Mouse (Mus musculus) neural tube, embryonic 15.5 days (tissue): ENCODE results near the gene Stard7. TPM values are rescaled to one million over a fixed set of nuclear protein-coding genes. Genes with fewer than 3 reads are reported as not detected.

Experiments used
- ATAC-seq: fragments of 200-750 bp; cut with Nextera tagmentation; 2 replicates; pipeline ENCODE4 v1.8.0; 2017; ENCODE audit warnings: mild to moderate bottlenecking, moderate TSS enrichment, moderate library complexity; ENCODE audit not compliant: low FRiP score
- H3K27ac ChIP-seq: fragments of 300-500 bp; sonication (generic); replicated peaks from 2 replicates; pipeline ENCODE4 v1.5.1; 2015; ENCODE audit warnings: mild to moderate bottlenecking, inconsistent platforms
- H3K27me3 ChIP-seq: fragments of 300-500 bp; sonication (generic); replicated peaks from 2 replicates; pipeline ENCODE4 v1.6.1; 2015; ENCODE audit warnings: inconsistent platforms
- H3K36me3 ChIP-seq: fragments of 300-500 bp; sonication (generic); 2 replicates; pipeline ENCODE4 v1.6.1; 2015; ENCODE audit warnings: inconsistent platforms
- H3K4me1 ChIP-seq: fragments of 300-500 bp; sonication (generic); 2 replicates; pipeline ENCODE4 v1.6.1; 2015; ENCODE audit warnings: inconsistent platforms
- H3K4me2 ChIP-seq: fragments of 300-500 bp; sonication (generic); 2 replicates; pipeline ENCODE4 v1.6.1; 2015; ENCODE audit warnings: inconsistent platforms, mild to moderate bottlenecking, moderate library complexity
- H3K4me3 ChIP-seq: fragments of 300-500 bp; sonication (generic); replicated peaks from 2 replicates; pipeline ENCODE4 v1.5.1; 2015; ENCODE audit warnings: mild to moderate bottlenecking, inconsistent platforms
- H3K9ac ChIP-seq: fragments of 300-500 bp; sonication (generic); replicated peaks from 2 replicates; pipeline ENCODE4 v1.6.1; 2015; ENCODE audit warnings: mild to moderate bottlenecking, inconsistent platforms
- H3K9me3 ChIP-seq: fragments of 300-500 bp; sonication (generic); replicated peaks from 2 replicates; pipeline ENCODE4 v1.6.1; 2016; ENCODE audit warnings: inconsistent platforms
- WGBS: fragments of 180-500 bp; shearing (Covaris S2); methylation state at CpG from one replicate; pipeline ENCODE4 v1.1.7; 2015; ENCODE audit warnings: mixed read lengths; 5-methylcytosine and 5-hydroxymethylcytosine counted together
- polyA plus RNA-seq: library from polyadenylated mRNA; unstranded; fragments of >200 nt; fragmentation: Nextera tagmentation; extraction: Ambion mirVana; gene quantifications from 2 replicates; pipeline ENCODE4 v1.2.1, GENCODE M21; 2015

Gene Stard7
- polyA plus RNA-seq, 1 experiment from 2014 or later: 83.2 TPM

GRCm38 (mm10) chr2:127341159-127341558, 71.1 kb downstream of the Stard7 start:
- Histone ChIP-seq H3K27me3 (peaks cover 29% of the 10 kb centered on the region), H3K9ac (no peak overlapping the region), H3K4me2 (no peak overlapping the region), H3K27ac (no peak overlapping the region), H3K36me3 (no peaks in the 10 kb centered on the region), H3K4me1 (peaks cover 6% of the 10 kb centered on the region), H3K9me3 (no peaks in the 10 kb centered on the region), H3K4me3 (no peak overlapping the region)
- no peak for ATAC-seq
- WGBS: 27% methylated on average over 3 of the region's 3 CpGs

- Histone ChIP-seq H3K9me3 (no peaks in the 10 kb centered on the region), H3K4me3 (no peak overlapping the region), H3K4me1 (no peaks in the 10 kb centered on the region), H3K4me2 (no peak overlapping the region), H3K27me3 (0 out of 2 replicates have a peak, but pooled peaks cover 3% of the 10 kb centered on the region), H3K36me3 (no peaks in the 10 kb centered on the region), H3K27ac (no peak overlapping the region), H3K9ac (no peak overlapping the region)
- ATAC-seq: no peak
- WGBS: 66% methylated on average over 1 of the region's 1 CpGs
Measured at GRCm38 (mm10) chr2:127346334-127346733, 76.3 kb downstream of the Stard7 start.

GRCm38 (mm10) chr2:127347147-127347985, 77.3 kb downstream of the Stard7 start:
- H3K27ac ChIP-seq: no peak overlapping the region
- H3K4me1 ChIP-seq: no peaks in the 10 kb centered on the region
- no peak overlapping the region for H3K4me3 ChIP-seq
- no peaks in the 10 kb centered on the region for H3K9me3 ChIP-seq
- H3K4me2 ChIP-seq: no peak overlapping the region
- H3K9ac ChIP-seq: no peak overlapping the region
- WGBS: 80% methylated on average over 13 of the region's 13 CpGs
- no peak for ATAC-seq
- H3K36me3 ChIP-seq: no peaks in the 10 kb centered on the region
- 0 out of 2 replicates have a peak, but pooled peaks cover 3% of the 10 kb centered on the region for H3K27me3 ChIP-seq

Other genes with a start within 250 kb of the Stard7 start
- gene Blvra, start 199.6 kb upstream of the Stard7 start, polyA plus RNA-seq: 34.4 and 40.9 TPM in 2 replicates
- gene Ncaph, start 136.3 kb upstream of the Stard7 start, polyA plus RNA-seq: 10.2 and 26.5 TPM in 2 replicates
- gene Itpripl1, start 126.8 kb upstream of the Stard7 start, polyA plus RNA-seq: 12.1 and 14.8 TPM in 2 replicates
- gene 1810024B03Rik, start 61.9 kb upstream of the Stard7 start, polyA plus RNA-seq: 0.64 and 0.92 TPM in 2 replicates
- 40.0 and 45.6 TPM in 2 replicates for gene Snrnp200, start 61.8 kb upstream of the Stard7 start, polyA plus RNA-seq
- gene Ciao1, start 22.4 kb upstream of the Stard7 start, polyA plus RNA-seq: 64.6 and 68.5 TPM in 2 replicates
- gene Tmem127, start 22.3 kb upstream of the Stard7 start, polyA plus RNA-seq: 53.8 and 55.6 TPM in 2 replicates
- 18.2 and 23.1 TPM in 2 replicates for gene Dusp2, start 65.9 kb downstream of the Stard7 start, polyA plus RNA-seq
- not detected in 2 replicates for gene Astl, start 68.4 kb downstream of the Stard7 start, polyA plus RNA-seq
- gene Adra2b, start 93.0 kb downstream of the Stard7 start, polyA plus RNA-seq: 0.60 and 0.72 TPM in 2 replicates
- 0.05 and 0.32 TPM in 2 replicates for gene Gpat2, start 155.0 kb downstream of the Stard7 start, polyA plus RNA-seq
- 31.2 and 36.4 TPM in 2 replicates for gene Fahd2a, start 174.3 kb downstream of the Stard7 start, polyA plus RNA-seq